Mouse (Mus musculus): ENCODE data around the gene Klk12. TPM values are rescaled to one million over a fixed set of nuclear protein-coding genes. Genes with fewer than 3 reads are reported as not detected.

Gene Klk12
- polyA plus RNA-seq, 1 experiment from 2014 or later: not detected

GRCm38 (mm10) chr7:43777423-43777822 lies 8.7 kb downstream of the Klk12 start:
- H3K9ac ChIP-seq (replicated peaks): no peak overlapping the region
- no peak overlapping the region for H3K27ac ChIP-seq
- no peaks in the 10 kb centered on the region for H3K4me1 ChIP-seq (replicated peaks)
- H3K4me2 ChIP-seq: no peak overlapping the region
- no peak for ATAC-seq (ENCODE audit: insufficient number of reproducible peaks, insufficient read depth, low FRiP score, low TSS enrichment, low read depth)
- no peak overlapping the region for H3K4me3 ChIP-seq (replicated peaks)
- H3K9me3 ChIP-seq: no peaks in the 10 kb centered on the region
- peaks cover 6% of the 10 kb centered on the region; the same call in 1 of the 2 replicates for H3K27me3 ChIP-seq
- 90% methylated on average over 12 of the region's 12 CpGs for WGBS
- no peaks in the 10 kb centered on the region for H3K36me3 ChIP-seq

DNA sequence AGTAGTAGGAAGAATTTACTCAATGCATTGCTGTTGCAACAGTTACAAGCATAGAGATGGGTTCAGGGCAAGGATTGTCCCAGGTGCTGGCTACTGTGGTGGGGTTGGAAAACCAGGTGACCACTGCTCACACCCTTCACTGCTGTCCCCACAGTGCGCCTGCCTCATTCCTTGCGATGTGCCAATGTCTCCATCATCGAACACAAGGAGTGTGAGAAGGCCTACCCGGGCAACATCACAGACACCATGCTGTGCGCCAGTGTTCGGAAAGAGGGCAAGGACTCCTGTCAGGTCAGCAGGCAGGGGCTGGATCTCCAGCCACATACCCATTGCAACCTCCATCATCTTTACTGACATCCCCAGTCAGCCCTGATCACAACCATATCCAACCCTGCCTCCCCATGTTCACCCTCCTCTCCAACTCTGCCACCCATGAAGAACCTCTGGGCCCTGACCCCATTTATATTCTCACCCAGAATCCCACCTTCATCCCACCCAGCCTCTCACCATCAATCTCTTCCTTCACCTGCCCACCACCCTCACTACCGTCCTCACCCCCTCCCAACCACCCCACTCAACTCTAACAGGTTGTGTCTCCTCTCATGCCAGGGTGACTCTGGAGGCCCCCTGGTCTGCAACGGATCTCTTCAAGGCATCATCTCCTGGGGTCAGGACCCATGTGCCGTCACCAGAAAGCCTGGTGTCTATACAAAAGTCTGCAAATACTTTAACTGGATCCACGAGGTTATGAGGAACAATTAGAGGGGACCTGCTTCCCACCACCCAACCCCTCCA lies 9.7 kb downstream of the Klk12 start:
- H3K4me1 ChIP-seq (replicated peaks): peaks cover 5% of the 10 kb centered on the region; the same call in 1 of the 2 replicates
- no peak overlapping the region for H3K9ac ChIP-seq (replicated peaks)
- peaks cover 14% of the 10 kb centered on the region for H3K27me3 ChIP-seq
- H3K4me2 ChIP-seq: no peak overlapping the region
- H3K4me3 ChIP-seq (replicated peaks): no peak overlapping the region
- 90% methylated on average over 10 of the region's 10 CpGs for WGBS
- ATAC-seq (ENCODE audit: insufficient number of reproducible peaks, insufficient read depth, low FRiP score, low TSS enrichment, low read depth): no peak
- H3K27ac ChIP-seq: no peak overlapping the region
- no peaks in the 10 kb centered on the region for H3K9me3 ChIP-seq
- no peaks in the 10 kb centered on the region for H3K36me3 ChIP-seq

GRCm38 (mm10) chr7:43780241-43780640 lies 11.5 kb downstream of the Klk12 start:
- Histone ChIP-seq H3K36me3 (no peaks in the 10 kb centered on the region), H3K9me3 (no peaks in the 10 kb centered on the region), H3K4me2 (no peak overlapping the region), H3K9ac (replicated peaks) (no peak overlapping the region), H3K4me1 (replicated peaks) (peaks cover 5% of the 10 kb centered on the region; the same call in 1 of the 2 replicates), H3K4me3 (replicated peaks) (no peak overlapping the region), H3K27ac (no peak overlapping the region), H3K27me3 (peaks cover 28% of the 10 kb centered on the region)
- 60% methylated on average over 6 of the region's 6 CpGs for WGBS
- no peak for ATAC-seq (ENCODE audit: insufficient number of reproducible peaks, insufficient read depth, low FRiP score, low TSS enrichment, low read depth)

GRCm38 (mm10) chr7:43780746-43781145 lies 12.0 kb downstream of the Klk12 start, which contains the start of gene Klk10:
TSS of gene Klk10 (plus strand) at chr7:43781035.
- whole genome bisulfite sequencing: 43% methylated on average over 5 of the region's 5 CpGs
- no peak for ATAC-seq (ENCODE audit: insufficient number of reproducible peaks, insufficient read depth, low FRiP score, low TSS enrichment, low read depth)
- Histone ChIP-seq H3K4me2 (no peak within 1 kb of the TSS), H3K4me1 (replicated peaks) (peaks cover 5% of the 10 kb centered on the region; the same call in 1 of the 2 replicates), H3K27me3 (peaks cover 28% of the 10 kb centered on the region), H3K9me3 (no peaks in the 10 kb centered on the region), H3K4me3 (replicated peaks) (no peak within 1 kb of the TSS), H3K27ac (no peak within 1 kb of the TSS), H3K36me3 (no peaks in the 10 kb centered on the region), H3K9ac (replicated peaks) (no peak within 1 kb of the TSS)

DNA sequence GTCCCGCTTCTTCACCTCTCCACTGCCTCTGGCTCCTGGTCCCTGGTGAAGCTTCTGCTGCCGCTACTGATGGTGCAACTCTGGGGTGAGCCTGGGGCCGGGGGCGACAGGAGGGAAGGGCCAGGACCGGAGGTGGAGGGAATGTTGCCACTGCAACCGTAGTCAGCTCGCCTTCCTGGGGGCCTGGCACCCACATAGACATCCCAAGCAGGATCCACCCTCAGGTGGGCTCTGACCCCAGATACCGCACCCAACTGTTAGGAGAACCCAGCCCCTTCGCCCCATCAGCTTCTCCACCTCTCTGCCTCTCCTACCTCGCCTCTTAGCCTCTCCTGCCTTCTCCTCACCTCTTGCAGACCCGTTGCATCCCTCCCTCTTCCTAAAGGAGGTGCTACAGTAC lies 12.8 kb downstream of the Klk12 start:
- no peak overlapping the region for H3K4me3 ChIP-seq (replicated peaks)
- H3K9me3 ChIP-seq: no peaks in the 10 kb centered on the region
- H3K4me1 ChIP-seq (replicated peaks): peaks cover 5% of the 10 kb centered on the region; the same call in 1 of the 2 replicates
- H3K27me3 ChIP-seq: peaks cover 28% of the 10 kb centered on the region
- H3K27ac ChIP-seq: no peak overlapping the region
- H3K36me3 ChIP-seq: no peaks in the 10 kb centered on the region
- ATAC-seq (ENCODE audit: insufficient number of reproducible peaks, insufficient read depth, low FRiP score, low TSS enrichment, low read depth): no peak
- no peak overlapping the region for H3K9ac ChIP-seq (replicated peaks)
- no peak overlapping the region for H3K4me2 ChIP-seq
- 87% methylated on average over 11 of the region's 11 CpGs for WGBS

DNA sequence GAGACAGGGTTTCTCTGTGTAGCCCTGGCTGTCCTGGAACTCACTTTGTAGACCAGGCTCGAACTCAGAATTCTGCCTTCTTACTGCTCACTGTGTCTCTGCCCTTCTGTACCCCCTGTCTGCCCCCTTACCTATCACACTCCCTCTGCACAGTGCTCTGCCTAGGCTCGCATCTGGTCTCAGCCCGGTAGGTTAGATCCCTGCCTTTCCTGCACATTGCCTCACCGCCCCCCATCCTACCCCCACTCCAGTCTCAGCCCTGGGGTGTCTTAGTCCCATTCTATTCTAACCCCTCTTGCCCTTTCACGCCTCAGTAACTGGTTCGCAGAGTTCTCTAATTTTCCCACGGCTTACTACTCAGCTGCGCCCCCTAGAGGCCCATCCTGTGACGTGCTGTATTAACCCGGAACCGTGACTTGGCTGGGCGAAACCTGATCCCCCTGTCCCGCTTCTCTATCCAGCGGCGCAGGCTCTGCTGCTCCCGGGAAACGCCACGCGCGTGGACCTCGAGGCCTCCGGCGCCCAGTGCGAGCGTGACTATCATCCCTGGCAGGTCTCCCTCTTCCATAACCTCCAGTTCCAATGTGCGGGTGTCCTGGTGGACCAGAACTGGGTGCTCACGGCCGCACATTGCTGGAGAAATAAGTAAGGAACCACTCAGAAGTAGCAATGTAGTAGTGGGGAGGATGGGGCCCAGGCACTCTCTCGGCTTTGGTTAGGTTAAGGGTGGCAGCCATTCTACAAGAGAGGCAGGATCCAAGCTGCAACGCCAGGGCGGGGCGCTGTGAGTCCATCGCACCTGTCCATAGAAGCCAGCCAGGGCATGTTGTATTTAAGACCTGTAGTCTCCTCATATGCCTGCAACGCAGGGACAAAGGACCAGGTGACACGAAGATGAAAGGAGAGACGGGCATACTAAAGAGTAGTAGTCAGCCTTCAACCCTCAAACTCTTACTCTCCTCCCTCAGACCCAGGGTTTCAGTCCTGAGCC lies 13.9 kb downstream of the Klk12 start:
- Histone ChIP-seq H3K9ac (replicated peaks) (0 out of 2 replicates have a peak overlapping the region, but pooled peaks have one; percentile 40), H3K27me3 (peaks cover 28% of the 10 kb centered on the region), H3K4me1 (replicated peaks) (peaks cover 5% of the 10 kb centered on the region; the same call in 1 of the 2 replicates), H3K36me3 (no peaks in the 10 kb centered on the region), H3K27ac (no peak overlapping the region), H3K9me3 (no peaks in the 10 kb centered on the region), H3K4me2 (peak overlapping the region; percentile 59), H3K4me3 (replicated peaks) (peak overlapping the region; percentile 26)
- WGBS: 8% methylated on average over 36 of the region's 36 CpGs
- peak; percentile 81; the same call in 1 of the 2 replicates for ATAC-seq (ENCODE audit: insufficient number of reproducible peaks, insufficient read depth, low FRiP score, low TSS enrichment, low read depth)

DNA sequence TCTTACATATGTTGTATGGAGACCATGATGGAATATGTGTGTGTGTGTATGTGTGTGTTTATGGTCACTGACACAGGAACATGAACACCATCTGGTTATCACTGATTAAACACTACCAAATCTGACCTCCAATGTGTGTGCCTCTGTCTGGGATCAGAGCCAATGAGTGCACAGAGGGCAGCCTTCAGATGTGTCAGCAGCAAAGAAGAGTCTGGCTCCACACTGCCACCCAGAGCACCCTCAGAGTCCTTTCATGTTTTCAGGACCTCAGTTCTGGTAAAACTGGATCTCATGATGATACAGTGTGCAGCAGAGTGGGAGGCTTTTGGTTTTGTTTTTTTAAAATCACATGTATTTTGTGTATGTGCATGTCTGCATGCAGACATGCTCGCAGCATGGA lies 16.6 kb downstream of the Klk12 start:
- no peak for ATAC-seq (ENCODE audit: insufficient number of reproducible peaks, insufficient read depth, low FRiP score, low TSS enrichment, low read depth)
- H3K9me3 ChIP-seq: no peaks in the 10 kb centered on the region
- no peak overlapping the region for H3K4me2 ChIP-seq
- H3K27me3 ChIP-seq: peaks cover 28% of the 10 kb centered on the region
- no peak overlapping the region for H3K4me3 ChIP-seq (replicated peaks)
- H3K36me3 ChIP-seq: no peaks in the 10 kb centered on the region
- H3K9ac ChIP-seq (replicated peaks): no peak overlapping the region
- peaks cover 5% of the 10 kb centered on the region; the same call in 1 of the 2 replicates for H3K4me1 ChIP-seq (replicated peaks)
- WGBS: 75% methylated on average over 1 of the region's 1 CpGs
- no peak overlapping the region for H3K27ac ChIP-seq

DNA sequence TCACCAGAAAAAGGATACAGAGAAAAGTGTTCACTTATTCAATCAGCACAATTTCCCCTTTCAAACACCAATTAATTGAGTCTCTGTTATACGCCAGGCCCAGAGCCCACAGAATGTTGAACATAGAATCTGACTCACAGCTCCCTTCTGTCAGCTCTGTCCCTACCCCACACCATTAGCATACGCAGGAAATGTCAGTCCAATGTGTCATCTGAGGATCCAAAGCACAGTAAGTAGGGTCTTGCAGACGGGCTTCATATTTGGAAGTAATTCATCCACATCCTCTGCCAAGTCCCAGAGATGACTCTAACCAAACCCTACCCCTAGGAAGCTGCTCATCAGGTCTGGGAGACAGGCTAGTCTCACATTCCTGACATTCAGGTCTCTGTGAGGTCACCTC lies 19.4 kb downstream of the Klk12 start:
- 81% methylated on average over 3 of the region's 3 CpGs for WGBS

GRCm38 (mm10) chr7:43789295-43789694 lies 20.6 kb downstream of the Klk12 start:
- ATAC-seq (ENCODE audit: insufficient number of reproducible peaks, insufficient read depth, low FRiP score, low TSS enrichment, low read depth): no peak
- Histone ChIP-seq H3K4me3 (replicated peaks) (no peak overlapping the region), H3K4me1 (replicated peaks) (no peaks in the 10 kb centered on the region), H3K27me3 (peaks cover 14% of the 10 kb centered on the region), H3K4me2 (no peak overlapping the region), H3K9me3 (no peaks in the 10 kb centered on the region), H3K27ac (no peak overlapping the region), H3K36me3 (no peaks in the 10 kb centered on the region), H3K9ac (replicated peaks) (no peak overlapping the region)
- WGBS: 70% methylated on average over 2 of the region's 2 CpGs

More for the DNA sequence above, 19.4 kb downstream of the Klk12 start:
- no peak for ATAC-seq (ENCODE audit: insufficient number of reproducible peaks, insufficient read depth, low FRiP score, low TSS enrichment, low read depth)
- H3K4me2 ChIP-seq: no peak overlapping the region
- H3K36me3 ChIP-seq: no peaks in the 10 kb centered on the region
- H3K4me1 ChIP-seq (replicated peaks): no peaks in the 10 kb centered on the region
- no peak overlapping the region for H3K9ac ChIP-seq (replicated peaks)
- no peak overlapping the region for H3K4me3 ChIP-seq (replicated peaks)
- H3K27me3 ChIP-seq: peaks cover 16% of the 10 kb centered on the region
- H3K27ac ChIP-seq: no peak overlapping the region
- H3K9me3 ChIP-seq: no peaks in the 10 kb centered on the region

DNA sequence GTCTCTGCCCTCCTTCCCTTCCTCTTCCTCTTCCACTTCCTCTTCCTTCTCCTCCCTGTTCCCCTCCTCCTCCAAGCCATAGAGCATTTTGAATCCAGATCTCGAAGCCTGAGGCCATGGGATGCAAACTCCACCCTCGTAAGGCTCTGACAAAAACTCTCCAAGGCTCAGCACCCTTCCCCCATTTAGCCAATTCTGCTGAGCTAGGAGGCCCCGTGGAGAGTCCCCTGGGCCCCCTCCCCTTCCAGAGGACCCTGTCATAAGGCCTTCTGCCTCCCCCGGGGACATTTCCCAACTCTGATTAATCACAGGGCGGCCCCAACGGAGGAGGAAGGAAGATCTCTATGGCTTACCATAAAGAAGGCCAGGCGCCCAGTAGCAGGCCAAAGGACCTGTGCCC lies 22.9 kb downstream of the Klk12 start, which contains the start of gene Klk9:
Gene Klk9 (plus strand): TSS at position 301 of the 400 bp plus-strand sequence.
- no peak for ATAC-seq (ENCODE audit: insufficient number of reproducible peaks, insufficient read depth, low FRiP score, low TSS enrichment, low read depth)
- WGBS: 73% methylated on average over 7 of the region's 7 CpGs
- no peaks in the 10 kb centered on the region for H3K9me3 ChIP-seq

GRCm38 (mm10) chr7:43796355-43796754 lies 27.7 kb downstream of the Klk12 start:
- Histone ChIP-seq H3K9me3 (no peaks in the 10 kb centered on the region), H3K4me2 (peak overlapping the region; percentile 76), H3K36me3 (no peaks in the 10 kb centered on the region), H3K4me3 (replicated peaks) (peak overlapping the region; percentile 52), H3K27ac (no peak overlapping the region), H3K9ac (replicated peaks) (no peak overlapping the region), H3K4me1 (replicated peaks) (peaks cover 7% of the 10 kb centered on the region; the same call in 1 of the 2 replicates), H3K27me3 (peaks cover 59% of the 10 kb centered on the region)
- ATAC-seq (ENCODE audit: insufficient number of reproducible peaks, insufficient read depth, low FRiP score, low TSS enrichment, low read depth): no peak
- 7% methylated on average over 8 of the region's 8 CpGs for WGBS

More for the DNA sequence above, 22.9 kb downstream of the Klk12 start, which contains the start of gene Klk9:
- Histone ChIP-seq H3K36me3 (no peaks in the 10 kb centered on the region), H3K4me1 (replicated peaks) (peaks cover 2% of the 10 kb centered on the region; the same call in 1 of the 2 replicates), H3K4me3 (replicated peaks) (no peak within 1 kb of the TSS), H3K9ac (replicated peaks) (no peak within 1 kb of the TSS), H3K27me3 (peaks cover 33% of the 10 kb centered on the region), H3K4me2 (no peak within 1 kb of the TSS), H3K27ac (no peak within 1 kb of the TSS)
